Mouse (Mus musculus) adrenal gland, postnatal 0 days (tissue): Measurements from ENCODE around the gene Bbs12. TPM values are rescaled to one million over a fixed set of nuclear protein-coding genes. Genes with fewer than 3 reads are reported as not detected.

Source experiments
- polyA plus RNA-seq: library from polyadenylated mRNA; unstranded; fragments of >200 nt; fragmentation: Nextera tagmentation; extraction: Ambion mirVana; gene quantifications from 2 replicates; pipeline ENCODE4 v1.2.1, GENCODE M21; 2015

Gene Bbs12
- 3.5 and 5.0 TPM in 2 replicates for polyA plus RNA-seq

GRCm38 (mm10) chr3:37312370-37312941 is at the start of gene Bbs12, which contains the start of gene Cetn4:
TSS of gene Bbs12 (plus strand) at chr3:37312554.
TSS of gene Cetn4 (minus strand) at chr3:37312708.

GRCm38 (mm10) chr3:37348221-37349165 is 36.1 kb downstream of the Bbs12 start, which contains the start of gene Fgf2:
TSS of gene Fgf2 (plus strand) at chr3:37348346.

Other genes with a start within 250 kb of the Bbs12 start
- 0.11 and 0.14 TPM in 2 replicates for gene Adad1, start 249.0 kb upstream of the Bbs12 start, polyA plus RNA-seq
- gene Il2, start 186.6 kb upstream of the Bbs12 start, polyA plus RNA-seq: 0.22 and 0.66 TPM in 2 replicates
- gene Il21, start 79.9 kb upstream of the Bbs12 start, polyA plus RNA-seq: not detected in 2 replicates
- gene Cetn4, start 154 bp downstream of the Bbs12 start, polyA plus RNA-seq: 2.5 and 3.7 TPM in 2 replicates
- 3.1 and 3.4 TPM in 2 replicates for gene Fgf2, start 35.8 kb downstream of the Bbs12 start, polyA plus RNA-seq
- gene Spata5, start 107.3 kb downstream of the Bbs12 start, polyA plus RNA-seq: 15.2 and 23.1 TPM in 2 replicates
- 24.2 and 26.3 TPM in 2 replicates for gene Nudt6, start 107.7 kb downstream of the Bbs12 start, polyA plus RNA-seq